Mouse (Mus musculus): ENCODE measurements around the gene Rnase2b.
"Not testable (repeated sequence)": the region's sequence is repeated elsewhere in the genome, so short reads cannot be mapped to it uniquely, and the experiment has no call there.

The Rnase2b gene

DNA sequence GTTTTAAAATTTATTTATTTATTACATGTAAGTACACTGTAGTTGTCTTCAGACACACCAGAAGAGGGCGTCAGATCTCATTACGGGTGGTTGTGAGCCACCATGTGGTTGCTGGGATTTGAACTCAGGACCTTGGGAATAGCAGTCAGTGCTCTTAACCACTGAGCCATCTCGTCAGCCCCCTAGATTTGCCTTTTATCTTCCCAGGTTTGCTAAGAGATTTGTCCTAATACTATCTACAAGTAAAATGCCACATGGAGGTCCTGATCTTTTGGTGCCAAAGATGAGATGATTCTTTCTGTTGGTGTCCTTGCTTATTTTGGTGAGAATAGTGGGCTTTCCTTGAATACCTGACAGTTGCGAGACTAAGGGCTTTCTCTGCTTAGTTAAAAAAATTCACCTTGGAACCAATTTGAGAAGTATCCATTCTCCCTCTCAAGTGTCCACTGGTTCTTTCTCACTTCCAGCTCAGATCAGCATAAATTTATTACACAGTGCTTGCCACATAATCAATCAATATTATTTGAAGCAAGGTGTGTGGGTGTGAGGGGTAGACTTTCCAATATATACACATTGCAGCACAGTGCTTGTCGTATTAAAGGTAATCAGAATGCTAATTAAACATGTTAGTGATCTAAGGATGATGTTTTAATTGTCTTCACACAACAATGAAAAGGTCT lies 5.9 kb upstream of the Rnase2b start:
- DNase-seq, result no peak

DNA sequence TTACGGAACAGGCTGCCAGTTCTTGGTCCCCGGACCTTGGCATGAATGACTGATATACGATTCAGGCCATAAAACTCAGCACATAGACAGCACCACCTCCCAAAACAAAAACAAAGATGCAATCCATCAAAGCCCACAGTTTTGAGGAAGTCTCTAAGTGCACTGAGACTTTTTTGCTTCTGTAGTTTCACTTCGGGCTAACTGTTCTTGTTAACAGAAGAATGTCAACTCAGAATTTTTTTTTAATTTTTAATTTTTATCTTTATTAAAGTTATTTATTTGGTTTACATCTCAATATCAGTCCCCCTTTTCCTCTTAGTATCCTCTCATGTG lies 5.4 kb upstream of the Rnase2b start:
- DNase-seq, result no peak

DNA sequence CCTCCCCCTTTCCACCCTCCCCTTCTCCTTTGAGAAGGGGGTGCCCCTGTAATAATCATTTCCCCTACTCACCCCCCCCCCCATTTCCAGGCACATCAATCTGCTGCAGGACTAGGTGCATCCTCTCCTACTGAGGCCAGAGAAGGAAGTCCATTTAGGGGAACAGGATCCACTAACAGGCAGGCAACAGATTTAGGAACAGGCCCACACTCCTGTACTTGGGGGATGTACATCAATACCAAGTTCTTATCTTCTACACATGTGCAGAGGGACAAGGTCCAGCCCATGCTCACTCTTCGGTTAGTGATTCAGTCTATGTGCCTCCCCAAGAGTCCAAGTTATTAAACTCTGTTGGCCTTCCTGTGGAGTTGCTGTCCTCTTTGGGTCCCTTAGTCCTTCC lies 5.0 kb upstream of the Rnase2b start:
- DNase-seq, result no peak

DNA sequence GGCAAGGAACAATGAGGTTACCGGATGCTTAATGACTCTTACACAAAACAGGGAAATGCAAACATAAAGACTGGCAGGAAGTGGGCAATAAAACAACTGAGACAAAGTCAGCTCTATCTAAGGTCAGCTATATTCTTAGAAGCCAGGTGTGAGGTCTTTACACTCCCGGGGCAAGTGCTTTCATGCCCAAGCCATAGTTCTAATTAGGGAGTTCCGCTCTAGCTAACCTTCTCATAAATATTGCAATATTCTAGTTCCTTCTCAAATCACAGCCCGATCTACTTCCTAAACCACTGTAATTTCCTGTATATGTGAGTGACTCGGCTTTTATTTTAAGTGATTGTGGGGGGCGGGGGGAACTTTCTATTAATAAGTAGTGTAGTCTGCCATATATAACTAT lies 1.3 kb downstream of the Rnase2b start:
- not testable (repeated sequence) for DNase-seq

DNA sequence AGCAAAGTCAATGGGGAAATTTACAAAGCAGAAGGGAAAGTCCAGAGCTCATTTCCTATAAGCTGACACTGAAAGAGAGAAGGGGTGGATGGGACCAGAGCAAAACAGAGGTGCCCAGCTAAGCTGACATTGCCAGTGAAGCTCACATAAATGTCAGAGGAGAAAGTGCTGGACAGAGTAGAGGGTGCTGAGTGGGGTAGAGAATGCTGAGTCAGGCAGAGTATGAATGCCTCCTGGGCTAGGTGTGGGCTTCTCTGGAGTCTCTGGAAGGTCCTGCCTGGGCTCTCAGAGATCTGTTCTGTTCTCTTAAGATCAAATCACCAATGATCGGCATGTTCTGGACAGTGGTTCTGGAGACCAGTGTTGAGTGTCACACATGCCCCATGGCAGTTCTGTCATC lies 3.4 kb downstream of the Rnase2b start:
- no peak for DNase-seq

DNA sequence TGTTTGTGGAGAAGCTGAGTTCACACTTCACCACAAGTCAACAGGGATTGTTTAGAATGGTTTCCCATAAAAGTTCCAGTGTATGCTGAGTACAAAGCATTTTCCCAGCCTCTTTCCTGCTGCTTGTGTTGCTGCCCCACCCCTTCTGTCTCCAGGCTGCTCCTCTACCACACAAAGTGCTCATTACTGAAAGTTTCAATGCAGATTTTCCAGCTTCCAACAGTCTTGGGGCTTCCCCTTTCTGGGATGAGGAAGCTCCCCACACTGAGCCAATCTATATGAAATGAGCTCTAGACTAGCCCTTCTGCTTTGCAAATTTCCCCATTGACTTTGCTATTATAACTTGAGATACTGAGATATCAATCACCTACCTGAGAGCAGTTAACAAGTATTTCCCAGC lies 4.0 kb downstream of the Rnase2b start:
- no peak for DNase-seq

DNA sequence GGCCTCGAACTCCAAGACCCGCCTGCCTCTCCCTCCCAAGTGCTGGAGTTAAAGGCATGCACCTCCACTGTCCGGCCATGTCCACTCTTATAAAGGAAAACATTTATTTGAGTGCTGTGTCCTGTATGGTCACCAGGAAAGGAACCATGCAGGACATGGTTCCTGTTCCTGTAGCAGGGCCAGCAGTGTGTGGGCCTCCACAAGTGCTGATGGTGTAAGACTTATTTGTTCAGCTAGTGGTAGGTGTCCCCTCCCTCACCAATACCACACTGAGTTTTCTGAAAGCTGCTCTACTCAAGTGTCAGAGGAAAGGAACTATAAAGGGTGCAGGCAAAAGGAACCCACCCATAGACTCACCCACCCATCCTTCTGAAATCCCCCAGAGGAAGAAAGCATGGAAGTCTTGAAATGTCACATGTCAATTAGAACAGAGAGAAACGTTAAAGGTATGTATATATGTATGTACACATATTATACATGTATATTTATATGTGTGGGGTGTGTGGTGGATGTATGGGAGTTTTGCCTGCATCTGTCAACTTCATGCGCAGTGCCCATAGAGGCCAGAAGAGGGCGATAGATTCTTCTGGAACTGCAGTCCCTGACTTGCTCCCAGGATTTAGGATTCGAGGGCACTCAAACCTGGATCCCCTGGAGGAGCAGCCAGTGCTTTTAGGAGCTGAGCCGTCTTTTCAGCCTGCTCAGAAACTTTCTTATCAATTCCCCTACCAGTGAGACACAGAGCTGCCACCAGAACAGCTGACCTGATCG lies 10.2 kb downstream of the Rnase2b start:
- not testable (repeated sequence) for DNase-seq

DNA sequence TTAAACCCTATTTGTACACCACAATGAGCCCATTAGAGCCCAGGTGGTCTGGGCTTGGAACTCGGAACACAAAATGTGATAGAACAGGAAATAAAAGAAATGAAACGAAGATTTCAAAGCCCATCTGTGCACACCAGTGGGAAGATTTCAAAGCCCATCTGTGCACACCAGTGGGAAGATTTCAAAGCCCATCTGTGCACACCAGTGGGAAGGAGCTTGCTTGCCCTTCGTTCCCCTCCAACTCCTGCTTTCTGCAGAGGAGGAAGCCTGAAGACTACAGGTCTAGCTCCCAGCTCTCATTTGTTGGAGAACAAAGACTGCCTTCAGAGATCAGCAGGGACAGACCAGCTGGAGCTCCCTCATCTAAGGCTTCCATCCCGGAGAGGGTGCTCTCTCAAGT lies 10.9 kb downstream of the Rnase2b start:
- not testable (repeated sequence) for DNase-seq

DNA sequence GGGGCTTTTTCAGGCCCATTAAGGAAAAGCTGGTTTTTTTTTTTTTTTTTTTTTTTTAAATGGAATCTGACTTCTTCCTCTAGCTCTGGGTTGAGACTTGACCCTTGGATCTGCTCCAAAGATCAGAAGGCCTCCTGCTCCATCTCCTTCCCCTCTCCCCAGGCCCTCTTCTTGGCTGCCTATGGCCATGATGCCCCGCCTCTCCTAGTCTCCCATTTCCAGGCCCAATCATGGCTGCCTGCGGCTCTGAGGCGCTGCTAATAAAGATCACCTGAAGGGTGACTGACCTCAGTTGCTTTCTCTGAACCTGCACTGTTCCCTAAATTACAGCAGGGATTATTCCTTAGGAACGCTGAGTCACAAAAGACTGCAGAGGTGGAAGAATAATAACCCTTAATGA lies 11.8 kb downstream of the Rnase2b start:
- DNase-seq, result no peak

DNA sequence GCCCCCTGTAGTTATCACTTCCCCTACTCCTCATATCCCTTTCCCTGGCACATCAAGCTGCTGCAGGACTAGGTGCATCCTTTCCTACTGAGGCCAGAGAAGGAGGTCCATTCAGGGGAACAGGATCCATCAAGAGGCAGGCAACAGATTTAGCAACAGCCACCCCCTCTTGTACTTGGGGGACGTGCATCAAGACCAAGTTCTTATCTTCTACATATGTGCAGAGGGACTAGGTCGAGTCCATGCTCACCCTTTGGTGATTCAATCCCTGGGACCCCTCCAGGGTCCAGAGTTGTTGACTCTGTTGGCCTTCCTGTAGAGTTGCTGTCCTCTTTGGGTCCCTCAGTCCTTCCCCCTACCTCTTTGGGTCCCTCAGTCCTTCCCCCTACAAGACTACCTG lies 19.0 kb downstream of the Rnase2b start:
- not testable (repeated sequence) for DNase-seq

DNA sequence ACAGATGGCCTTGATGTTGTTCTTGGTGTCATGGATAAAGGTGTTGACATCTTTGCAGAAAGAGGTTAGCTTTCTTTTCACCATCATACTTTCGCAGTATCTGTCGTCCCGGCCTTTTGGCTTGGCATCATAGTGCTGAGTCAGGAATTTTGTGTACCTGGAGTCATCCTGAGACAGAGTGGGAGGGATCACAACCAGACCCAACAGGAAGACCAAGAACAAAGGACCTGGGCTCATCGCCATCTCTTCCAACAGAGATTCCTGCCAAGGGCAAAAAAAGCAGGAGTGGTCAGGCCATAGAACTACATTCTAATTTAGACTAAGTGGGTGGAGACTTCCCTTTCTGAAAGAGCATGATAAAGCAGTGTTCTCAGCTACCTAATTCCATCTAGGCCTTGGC lies 33.6 kb downstream of the Rnase2b start:
- no peak for DNase-seq

DNA sequence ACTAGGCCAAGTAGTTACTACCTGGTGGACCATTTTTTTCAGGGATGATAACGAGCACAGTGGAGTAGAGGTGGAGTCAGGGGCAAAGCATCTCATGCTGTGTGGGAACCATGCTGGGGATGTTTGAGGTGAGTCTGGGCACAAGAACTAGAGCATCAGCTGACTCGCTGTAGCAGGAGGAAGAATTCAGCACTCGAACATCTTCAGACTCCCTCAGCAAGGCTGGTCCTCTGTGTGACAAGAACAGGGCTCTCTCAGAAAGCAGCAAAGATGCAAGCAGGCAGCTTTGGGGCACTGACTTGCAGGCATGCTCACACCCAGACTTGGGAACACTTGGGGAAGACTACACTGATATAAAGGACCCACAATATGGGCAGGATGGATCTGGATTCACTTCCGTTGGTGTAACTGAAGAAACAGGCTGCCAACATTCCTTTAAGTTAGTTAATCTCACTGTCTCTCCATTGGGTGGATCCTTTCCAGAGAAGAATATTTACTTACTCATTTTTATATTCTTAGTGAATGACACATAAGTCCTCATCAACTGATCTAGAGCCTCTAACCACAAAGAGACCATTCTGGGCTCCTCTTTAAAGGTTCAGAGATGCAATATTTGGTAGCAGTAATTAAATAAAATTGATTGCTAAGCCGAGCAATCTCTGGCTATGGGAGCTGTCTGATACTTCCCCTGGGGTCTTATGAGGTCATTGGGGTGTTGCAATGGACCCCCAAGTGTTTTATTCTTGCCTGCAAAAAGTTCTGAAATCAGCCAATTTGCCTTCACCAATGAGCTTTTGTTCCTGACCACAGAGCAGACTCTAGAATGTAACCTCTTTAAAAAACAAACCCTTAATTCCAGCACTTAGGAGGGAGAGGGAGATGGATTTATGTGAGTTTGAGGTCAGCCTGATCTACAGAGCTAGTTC lies 37.3 kb downstream of the Rnase2b start, which contains the start of gene Ang2:
Gene Ang2 (minus strand): TSS at position 51 of the 926 bp plus-strand sequence.
- DNase-seq, result no peak

DNA sequence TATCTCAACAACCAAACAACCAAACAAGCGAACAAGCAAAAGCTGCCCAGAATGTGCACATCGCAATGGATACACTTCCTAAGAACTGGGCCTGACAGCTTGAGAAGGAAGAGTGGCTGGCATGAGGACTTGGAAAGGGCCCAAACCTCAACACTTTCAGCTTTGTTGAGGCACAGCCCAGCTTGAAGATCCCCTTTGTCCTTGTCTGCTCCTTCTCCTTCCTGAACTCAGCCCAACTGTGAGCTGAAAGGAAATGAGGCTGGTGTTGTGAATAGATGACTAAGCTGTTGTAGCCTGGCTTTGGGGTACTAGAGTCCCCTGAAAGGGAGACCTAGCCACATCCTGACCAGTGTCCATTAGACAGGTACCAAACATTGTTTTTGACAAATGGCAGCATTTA lies 38.0 kb downstream of the Rnase2b start:
- DNase-seq, result no peak

DNA sequence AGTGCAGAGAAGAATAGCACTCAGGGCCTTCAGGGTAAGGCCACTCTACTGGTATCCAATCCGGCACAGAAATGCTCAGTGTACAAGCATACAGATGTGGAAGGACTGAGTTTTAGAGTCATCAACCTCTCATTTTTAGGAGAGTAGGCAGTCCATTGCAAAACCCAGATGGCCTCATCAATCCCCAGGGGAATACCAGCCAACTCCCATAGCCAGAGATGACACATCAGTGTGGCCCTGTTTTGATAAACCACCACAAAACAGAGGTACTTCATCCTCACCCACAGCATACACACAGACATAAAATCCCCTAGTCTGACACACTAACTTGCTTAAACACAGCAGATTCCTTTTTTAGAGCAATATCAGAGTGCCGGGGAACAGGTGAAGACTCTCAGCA lies 38.4 kb downstream of the Rnase2b start:
- DNase-seq, result no peak

DNA sequence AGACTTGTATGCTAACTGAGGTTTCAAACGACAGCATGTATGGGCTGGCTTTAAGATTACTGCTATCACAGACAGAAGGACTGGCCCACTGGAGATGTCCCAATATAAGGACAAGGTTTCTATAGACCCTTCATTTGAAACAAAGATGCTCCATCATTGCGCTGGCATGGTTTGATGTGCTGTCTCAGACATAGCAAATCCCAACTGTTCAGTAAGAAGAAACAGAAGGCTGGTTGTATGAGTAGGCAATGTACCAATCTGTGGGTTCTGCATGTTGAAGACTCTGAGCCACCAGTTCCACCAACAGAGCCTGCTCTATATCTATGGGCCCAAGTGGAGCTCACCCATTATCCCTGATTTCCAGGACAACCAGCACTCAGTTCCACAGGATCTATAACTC lies 41.1 kb downstream of the Rnase2b start, which contains the start of gene Ear14:
Gene Ear14 (plus strand): TSS at position 277 of the 400 bp plus-strand sequence.
- no peak for DNase-seq

All from cerebellum, adult 9-10 months (tissue).